Comparison of ENCODE assay signal across 18 mouse cellular contexts in genomic region chr4:136754256-136754655, GRCm38 (mm10).
DNase-seq lines count a peak whose midpoint lies in the region; ATAC-seq and TF ChIP-seq lines count a peak whose summit lies in the region.
"Had no signal": no experiment of that assay in that cellular context is flagged by ENCODE, and none has a peak within 500 bp of the region (broad histone marks: within the 10 kb centered on the region; RNA-seq: fewer than 3 reads in every experiment).

No protein-coding gene starts in this region.

- H3K4me2 ChIP-seq in forebrain, postnatal 0 days (ENCODE audit: low read depth) = no peak overlapping the region
- H3K4me2 ChIP-seq in forebrain, embryonic 12.5 days = no peak overlapping the region
- no peak overlapping the region for H3K4me2 ChIP-seq in hindbrain, embryonic 16.5 days (ENCODE audit: low read length)
- no peak overlapping the region for H3K4me2 ChIP-seq in myocyte (ENCODE audit: low read depth)
- H3K4me2 ChIP-seq: heart, embryonic 13.5 days; liver, embryonic 15.5 days had no signal

- peaks cover 100% of the 10 kb centered on the region for H3K4me1 ChIP-seq in forebrain, embryonic 10.5 days
- H3K4me1 ChIP-seq in forebrain, postnatal 0 days (ENCODE audit: insufficient read depth) = peaks cover 34% of the 10 kb centered on the region
- peaks cover 100% of the 10 kb centered on the region for H3K4me1 ChIP-seq in forebrain, embryonic 12.5 days
- peaks cover 66% of the 10 kb centered on the region for H3K4me1 ChIP-seq in hindbrain, embryonic 16.5 days (ENCODE audit: control insufficient read depth, insufficient read depth, low read depth, low read length)
- peaks cover 43% of the 10 kb centered on the region for H3K4me1 ChIP-seq in cerebellum, adult 2 months (ENCODE audit: control insufficient read depth, insufficient read depth, low read length)
- H3K4me1 ChIP-seq: liver, embryonic 15.5 days had no signal

- 80% methylated on average over 8 of the region's 8 CpGs for WGBS in forebrain, embryonic 10.5 days
- WGBS in forebrain, postnatal 0 days = 80% methylated on average over 8 of the region's 8 CpGs
- WGBS in forebrain, embryonic 12.5 days = 74% methylated on average over 8 of the region's 8 CpGs
- 61% methylated on average over 8 of the region's 8 CpGs for WGBS in hindbrain, embryonic 16.5 days
- WGBS in cerebellum, adult 2 months = 94% methylated on average over 8 of the region's 8 CpGs

- H3K4me3 ChIP-seq in forebrain, embryonic 10.5 days = no peak overlapping the region
- H3K4me3 ChIP-seq in forebrain, postnatal 0 days (ENCODE audit: low read depth, low read length) = no peak overlapping the region
- no peak overlapping the region for H3K4me3 ChIP-seq in forebrain, embryonic 12.5 days (replicated peaks)
- H3K4me3 ChIP-seq in hindbrain, embryonic 16.5 days (ENCODE audit: low read length) = no peak overlapping the region
- no peak overlapping the region for H3K4me3 ChIP-seq in myocyte
- no peak overlapping the region for H3K4me3 ChIP-seq in cerebellum, adult 2 months (replicated peaks; ENCODE audit: insufficient read depth, low read depth, low read length)
- H3K4me3 ChIP-seq: heart, embryonic 13.5 days; left cerebral cortex, adult 2 months; limb, embryonic 13.5 days; liver, embryonic 15.5 days had no signal

- H3K9ac ChIP-seq in forebrain, postnatal 0 days = no peak overlapping the region
- H3K9ac ChIP-seq in forebrain, embryonic 12.5 days = peak overlapping the region; percentile 17; the same call in 1 of the 2 replicates
- no peak overlapping the region for H3K9ac ChIP-seq in hindbrain, embryonic 16.5 days (ENCODE audit: low read depth, low read length)
- H3K9ac ChIP-seq: liver, embryonic 15.5 days had no signal

- no peak overlapping the region for H3ac ChIP-seq in myocyte (ENCODE audit: control insufficient read depth, insufficient read length)

- no peak for TF ChIP-seq CTCF in forebrain, postnatal 0 days (IDR thresholded peaks at IDR 0.05; ENCODE audit: low read depth)
- TF ChIP-seq CTCF in cerebellum, adult 2 months (IDR thresholded peaks at IDR 0.05; ENCODE audit: borderline replicate concordance, insufficient read depth, low read depth, low read length) = no peak

- TF ChIP-seq POLR2A in myocyte (IDR thresholded peaks at IDR 0.05; ENCODE audit: insufficient read length, low read depth) = no peak
- no peak for TF ChIP-seq POLR2A in cerebellum, adult 2 months (IDR thresholded peaks at IDR 0.05; ENCODE audit: borderline replicate concordance, insufficient read depth, low read length)

- no peaks in the 10 kb centered on the region for H3K9me3 ChIP-seq in forebrain, embryonic 10.5 days
- H3K9me3 ChIP-seq in forebrain, postnatal 0 days (ENCODE audit: low read length) = no peaks in the 10 kb centered on the region
- no peaks in the 10 kb centered on the region for H3K9me3 ChIP-seq in forebrain, embryonic 12.5 days
- no peaks in the 10 kb centered on the region for H3K9me3 ChIP-seq in hindbrain, embryonic 16.5 days (ENCODE audit: control insufficient read depth, low read length)
- H3K9me3 ChIP-seq: heart, embryonic 13.5 days; limb, embryonic 13.5 days; liver, embryonic 15.5 days had no signal

- ATAC-seq in forebrain, postnatal 0 days = no peak
- ATAC-seq in forebrain, embryonic 12.5 days (ENCODE audit: low FRiP score) = no peak
- no peak for ATAC-seq in hindbrain, embryonic 16.5 days

- peak overlapping the region; percentile 91 for H3K27ac ChIP-seq in forebrain, embryonic 10.5 days
- H3K27ac ChIP-seq in forebrain, postnatal 0 days (ENCODE audit: low read depth, low read length) = no peak overlapping the region
- H3K27ac ChIP-seq in forebrain, embryonic 12.5 days = peak overlapping the region; percentile 97
- H3K27ac ChIP-seq in hindbrain, embryonic 16.5 days (ENCODE audit: low read depth, low read length) = peak overlapping the region; percentile 23; the same call in 1 of the 2 replicates
- no peak overlapping the region for H3K27ac ChIP-seq in cerebellum, adult 2 months (ENCODE audit: insufficient read depth, low read length)
- H3K27ac ChIP-seq: heart, embryonic 13.5 days; left cerebral cortex, adult 2 months; limb, embryonic 13.5 days; liver, embryonic 15.5 days had no signal

- H3K79me2 ChIP-seq in myocyte (ENCODE audit: control insufficient read depth, insufficient read depth) = no peaks in the 10 kb centered on the region

- no peak for DNase-seq in forebrain, embryonic 10.5 days (ENCODE audit: extremely low spot score, low spot score)
- no peak for DNase-seq in forebrain, postnatal 0 days
- no peak for DNase-seq in c-Kit-positive CD71-positive TER-119-positive erythroid progenitor cells, embryonic 14.5 days (ENCODE audit: low spot score)
- DNase-seq in cerebellum, adult 2 months = no peak
- no peak for DNase-seq in cerebellum, adult 18-20 months
- DNase-seq: adrenal gland, adult 8-10 months; cerebellum, adult 9-10 months; heart, postnatal 4 days; kidney, adult 11 months; lung, postnatal 10 days; right cerebral cortex, postnatal 14 days had no signal

- H3K36me3 ChIP-seq in forebrain, embryonic 10.5 days (replicated peaks) = peaks cover 19% of the 10 kb centered on the region
- no peaks in the 10 kb centered on the region; the same call in 1 of the 2 replicates for H3K36me3 ChIP-seq in forebrain, postnatal 0 days (ENCODE audit: insufficient read depth)
- H3K36me3 ChIP-seq in forebrain, embryonic 12.5 days (replicated peaks) = peaks cover under 1% of the 10 kb centered on the region; the same call in 1 of the 2 replicates
- H3K36me3 ChIP-seq in hindbrain, embryonic 16.5 days (ENCODE audit: control insufficient read depth, insufficient read depth, low read length) = no peaks in the 10 kb centered on the region
- no peaks in the 10 kb centered on the region for H3K36me3 ChIP-seq in myocyte (ENCODE audit: control insufficient read depth, insufficient read depth)
- H3K36me3 ChIP-seq: heart, embryonic 13.5 days; liver, embryonic 15.5 days had no signal

- peaks cover 61% of the 10 kb centered on the region for H3K27me3 ChIP-seq in forebrain, embryonic 10.5 days (ENCODE audit: poor library complexity, severe bottlenecking)
- H3K27me3 ChIP-seq in forebrain, postnatal 0 days (ENCODE audit: insufficient read depth, low read length) = no peaks in the 10 kb centered on the region
- H3K27me3 ChIP-seq in forebrain, embryonic 12.5 days = peaks cover 7% of the 10 kb centered on the region; the same call in 1 of the 2 replicates
- H3K27me3 ChIP-seq in hindbrain, embryonic 16.5 days (replicated peaks; ENCODE audit: control insufficient read depth, insufficient read depth, low read length) = no peaks in the 10 kb centered on the region
- H3K27me3 ChIP-seq in myocyte (ENCODE audit: control insufficient read depth, insufficient read depth, insufficient read length) = no peaks in the 10 kb centered on the region
- no peaks in the 10 kb centered on the region for H3K27me3 ChIP-seq in cerebellum, adult 2 months (ENCODE audit: control insufficient read depth, insufficient read depth, low read length)

TF ChIP-seq in myocyte, 11 proteins besides CTCF, POLR2A, EP300 and RAD21:
- TF ChIP-seq TCF12 (IDR thresholded peaks at IDR 0.05; ENCODE audit: insufficient read depth, poor library complexity, severe bottlenecking) = peak; percentile 84
- TF ChIP-seq MYOG (IDR thresholded peaks at IDR 0.05; ENCODE audit: control insufficient read depth in 1 of 3, insufficient read depth in 1 of 3, insufficient read length in 2 of 3, low read depth in 2 of 3) = peak; percentile 78 to 99 (median 98)
- peak in 2 of 3 experiments; percentile 93 to 98 for TF ChIP-seq MYOD1 (IDR thresholded peaks at IDR 0.05; ENCODE audit: control insufficient read depth in 1 of 3, insufficient read length in 2 of 3, low read depth in 2 of 3)
- TF ChIP-seq USF1 (IDR thresholded peaks at IDR 0.05; ENCODE audit: low read depth) = no peak
- no peak for TF ChIP-seq CEBPB (IDR thresholded peaks at IDR 0.05; ENCODE audit: insufficient read depth, poor library complexity, severe bottlenecking)
- TF ChIP-seq POLR2AphosphoS2 (IDR thresholded peaks at IDR 0.05; ENCODE audit: insufficient read length, low read depth) = no peak
- TF ChIP-seq REST (IDR thresholded peaks at IDR 0.05; ENCODE audit: insufficient read depth, insufficient read length) = no peak
- no peak for TF ChIP-seq MAX (IDR thresholded peaks at IDR 0.05; ENCODE audit: low read depth)
- peak; percentile 96 for TF ChIP-seq TCF3 (IDR thresholded peaks at IDR 0.05; ENCODE audit: insufficient read length, low read depth)
- no peak for TF ChIP-seq SRF (IDR thresholded peaks at IDR 0.05; ENCODE audit: control insufficient read depth, insufficient read length, low read depth)
- TF ChIP-seq E2F4 (IDR thresholded peaks at IDR 0.05; ENCODE audit: insufficient read depth) = no peak

Comparison
In these comparisons a context has a peak if more than half of its experiments do, and no peak if none do; other contexts are left out.
1. H3K27ac ChIP-seq: peak in forebrain, embryonic 10.5 days (single experiment), forebrain, embryonic 12.5 days (single experiment) and hindbrain, embryonic 16.5 days (single experiment); none in forebrain, postnatal 0 days (single experiment) and cerebellum, adult 2 months (single experiment).